Mouse (Mus musculus) testis, postnatal 14 days (tissue): ENCODE results near the gene Il21.

Experiments used
- DNase-seq: peaks from one replicate; pipeline ENCODE4 v3.0.0; 2021; ENCODE audit warnings: low spot score

Il21 gene

GRCm38 (mm10) chr3:37191953-37192352 lies 40.5 kb downstream of the Il21 start:
- no peak for DNase-seq

- DNase-seq, result no peak
Measured at GRCm38 (mm10) chr3:37185534-37185933, 46.9 kb downstream of the Il21 start.

- no peak for DNase-seq
Measured at GRCm38 (mm10) chr3:37182415-37183269, 49.8 kb downstream of the Il21 start.

GRCm38 (mm10) chr3:37181041-37181440 lies 51.4 kb downstream of the Il21 start:
- DNase-seq, result no peak

- DNase-seq, result peak; percentile 40
Measured at GRCm38 (mm10) chr3:37180039-37180743, 52.2 kb downstream of the Il21 start.

GRCm38 (mm10) chr3:37179472-37179871 lies 53.0 kb downstream of the Il21 start:
- no peak for DNase-seq

GRCm38 (mm10) chr3:37174711-37175572 lies 57.5 kb downstream of the Il21 start:
- no peak for DNase-seq

- DNase-seq, result no peak
Measured at GRCm38 (mm10) chr3:37173285-37173684, 59.2 kb downstream of the Il21 start.
